Mouse (Mus musculus): Measurements from ENCODE around the gene Bloc1s3.

- TF ChIP-seq EP300 (IDR thresholded peaks at IDR 0.05; ENCODE audit: low read length) (no peak), CTCF (conservative IDR thresholded peaks at IDR 0.05 in 1 of 2, IDR thresholded peaks at IDR 0.05 in 1 of 2; ENCODE audit: low read depth in 2 of 2, low read length in 2 of 2) (no peak), POLR2A (IDR thresholded peaks at IDR 0.05; ENCODE audit: low read depth, low read length) (no peak), ETS1 (conservative IDR thresholded peaks at IDR 0.05; ENCODE audit: low read depth, low read length) (no peak), ZC3H11A (IDR thresholded peaks at IDR 0.05; ENCODE audit: low read depth, low read length) (no peak), RAD21 (IDR thresholded peaks at IDR 0.05; ENCODE audit: low read depth, low read length) (no peak), POLR2AphosphoS2 (IDR thresholded peaks at IDR 0.05; ENCODE audit: low read depth, low read length) (no peak)
Measured at GRCm38 (mm10) chr7:19532240-19532639, 24.1 kb upstream of the Bloc1s3 start.

Data from CH12.LX (cell line).